Mouse (Mus musculus) liver, embryonic 11.5 days (tissue): Measurements from ENCODE around the gene Atp6v1fnb. TPM values are rescaled to one million over a fixed set of nuclear protein-coding genes. Genes with fewer than 3 reads are reported as not detected.
A peak's percentile ranks its signal among the peaks of the same experiment; 100 is the strongest.

Source experiments
- ATAC-seq: fragments of 200-750 bp; cut with Nextera tagmentation; replicated peaks from 2 replicates; pipeline ENCODE4 v1.8.0; 2017; ENCODE audit warnings: moderate number of reproducible peaks, mild to moderate bottlenecking, moderate TSS enrichment, moderate library complexity; ENCODE audit not compliant: low FRiP score
- DNase-seq: peaks from one replicate; pipeline ENCODE4 v3.0.0-alpha.2; 2017; ENCODE audit warnings: low spot score
- H3K27ac ChIP-seq: fragments of 300-500 bp; sonication (generic); 2 replicates; pipeline ENCODE4 v1.5.1; 2014; ENCODE audit warnings: mild to moderate bottlenecking, low read depth, low read length, control low read depth
- H3K27me3 ChIP-seq: fragments of 300-500 bp; sonication (generic); replicated peaks from 2 replicates; pipeline ENCODE4 v1.6.1; 2014; ENCODE audit warnings: low read length, mixed read lengths; ENCODE audit not compliant: control insufficient read depth, insufficient read depth
- H3K36me3 ChIP-seq: fragments of 300-500 bp; sonication (generic); 2 replicates; pipeline ENCODE4 v1.6.1; 2014; ENCODE audit warnings: mild to moderate bottlenecking, low read length, moderate library complexity, mixed read lengths; ENCODE audit not compliant: control insufficient read depth, insufficient read depth
- H3K4me1 ChIP-seq: fragments of 300-500 bp; sonication (generic); replicated peaks from 2 replicates; pipeline ENCODE4 v1.6.1; 2014; ENCODE audit warnings: low read length, mixed read lengths; ENCODE audit not compliant: control insufficient read depth, insufficient read depth
- H3K4me2 ChIP-seq: fragments of 300-500 bp; sonication (generic); 2 replicates; pipeline ENCODE4 v1.6.1; 2014; ENCODE audit warnings: mild to moderate bottlenecking, control low read depth, moderate library complexity
- H3K4me3 ChIP-seq: fragments of 300-500 bp; sonication (generic); 2 replicates; pipeline ENCODE4 v1.5.1; 2014; ENCODE audit warnings: low read depth, low read length, control low read depth
- H3K9ac ChIP-seq: fragments of 300-500 bp; sonication (generic); 2 replicates; pipeline ENCODE4 v1.6.1; 2014; ENCODE audit warnings: low read depth, low read length, control low read depth
- H3K9me3 ChIP-seq: fragments of 300-500 bp; sonication (generic); 2 replicates; pipeline ENCODE4 v1.6.1; 2016; ENCODE audit warnings: low read length, inconsistent platforms, mixed read lengths; ENCODE audit not compliant: control insufficient read depth
- WGBS: fragments of 180-500 bp; shearing (Covaris S2); extraction: QIAGEN DNeasy Blood & Tissue Kit; methylation state at CpG from one replicate; pipeline ENCODE4 v1.1.7; 2014; 5-methylcytosine and 5-hydroxymethylcytosine counted together
- polyA plus RNA-seq: library from polyadenylated mRNA; unstranded; fragments of >200 nt; fragmentation: Nextera tagmentation; extraction: Ambion mirVana; gene quantifications from 2 replicates; pipeline ENCODE4 v1.2.1, GENCODE M21; 2014

Gene Atp6v1fnb
- polyA plus RNA-seq, 1 experiment from 2014 or later = 0.34 TPM

GRCm38 (mm10) chr6:29433038-29433803, 38.0 kb upstream of the Atp6v1fnb start, which contains the start of gene Flnc:
Gene Flnc, plus strand, starts transcription at chr6:29433256.
- Histone ChIP-seq H3K4me1 (peaks cover 13% of the 10 kb centered on the region), H3K4me3 (peak within 1 kb of the TSS; percentile 51), H3K36me3 (no peaks in the 10 kb centered on the region), H3K27ac (no peak within 1 kb of the TSS), H3K4me2 (peak within 1 kb of the TSS; percentile 70), H3K9ac (peak within 1 kb of the TSS; percentile 21), H3K27me3 (peaks cover 55% of the 10 kb centered on the region), H3K9me3 (no peaks in the 10 kb centered on the region)
- ATAC-seq = 0 out of 2 replicates have a peak, but pooled peaks have one; percentile 3
- 2% methylated on average over 65 of the region's 77 CpGs for WGBS
- DNase-seq = peak; percentile 49

GRCm38 (mm10) chr6:29433804-29434795, 37.1 kb upstream of the Atp6v1fnb start:
- WGBS = 3% methylated on average over 27 of the region's 27 CpGs
- Histone ChIP-seq H3K4me3 (peak overlapping the region; percentile 51), H3K27ac (peak overlapping the region; percentile 23; the same call in 1 of the 2 replicates), H3K36me3 (peaks cover 2% of the 10 kb centered on the region; the same call in 1 of the 2 replicates), H3K4me1 (peaks cover 13% of the 10 kb centered on the region), H3K9me3 (no peaks in the 10 kb centered on the region), H3K4me2 (peak overlapping the region; percentile 70), H3K27me3 (peaks cover 55% of the 10 kb centered on the region), H3K9ac (peak overlapping the region; percentile 21; the same call in 1 of the 2 replicates)
- ATAC-seq (no peak; the same call in 1 of the 2 replicates), DNase-seq (peak; percentile 50)

GRCm38 (mm10) chr6:29434911-29435691, 36.1 kb upstream of the Atp6v1fnb start:
- H3K9me3 ChIP-seq = no peaks in the 10 kb centered on the region
- H3K4me2 ChIP-seq = peak overlapping the region; percentile 70
- peaks cover 13% of the 10 kb centered on the region for H3K4me1 ChIP-seq
- H3K4me3 ChIP-seq = peak overlapping the region; percentile 51
- H3K27me3 ChIP-seq = peaks cover 55% of the 10 kb centered on the region
- H3K36me3 ChIP-seq = peaks cover 3% of the 10 kb centered on the region; the same call in 1 of the 2 replicates
- ATAC-seq = peak; percentile 45
- DNase-seq = peak; percentile 62
- peak overlapping the region; percentile 22; the same call in 1 of the 2 replicates for H3K9ac ChIP-seq
- H3K27ac ChIP-seq = peak overlapping the region; percentile 44; the same call in 1 of the 2 replicates
- WGBS = 3% methylated on average over 13 of the region's 13 CpGs

GRCm38 (mm10) chr6:29435940-29436451, 35.2 kb upstream of the Atp6v1fnb start:
- Histone ChIP-seq H3K27ac (0 out of 2 replicates have a peak overlapping the region, but pooled peaks have one; percentile 13), H3K27me3 (peaks cover 51% of the 10 kb centered on the region), H3K36me3 (peaks cover 3% of the 10 kb centered on the region), H3K4me2 (peak overlapping the region; percentile 70), H3K9ac (no peak overlapping the region), H3K4me3 (peak overlapping the region; percentile 51; the same call in 1 of the 2 replicates), H3K4me1 (peaks cover 13% of the 10 kb centered on the region), H3K9me3 (no peaks in the 10 kb centered on the region)
- DNase-seq = no peak
- 24% methylated on average over 6 of the region's 6 CpGs for WGBS
- no peak for ATAC-seq

GRCm38 (mm10) chr6:29436461-29436934, 34.7 kb upstream of the Atp6v1fnb start:
- Histone ChIP-seq H3K36me3 (peaks cover 3% of the 10 kb centered on the region), H3K27ac (no peak overlapping the region), H3K9ac (no peak overlapping the region), H3K4me2 (peak overlapping the region; percentile 38), H3K4me1 (peaks cover 13% of the 10 kb centered on the region), H3K4me3 (0 out of 2 replicates have a peak overlapping the region, but pooled peaks have one; percentile 15), H3K27me3 (peaks cover 48% of the 10 kb centered on the region), H3K9me3 (no peaks in the 10 kb centered on the region)
- DNase-seq (no peak), ATAC-seq (no peak)
- 10% methylated on average over 11 of the region's 11 CpGs for WGBS

GRCm38 (mm10) chr6:29439251-29439650, 32.0 kb upstream of the Atp6v1fnb start:
- DNase-seq (no peak), ATAC-seq (no peak)
- Histone ChIP-seq H3K9me3 (no peaks in the 10 kb centered on the region), H3K27ac (no peak overlapping the region), H3K9ac (no peak overlapping the region), H3K4me3 (no peak overlapping the region), H3K27me3 (peaks cover 21% of the 10 kb centered on the region), H3K4me1 (peaks cover 10% of the 10 kb centered on the region), H3K36me3 (peaks cover 7% of the 10 kb centered on the region), H3K4me2 (no peak overlapping the region)
- 81% methylated on average over 4 of the region's 4 CpGs for WGBS

GRCm38 (mm10) chr6:29439789-29440188, 31.4 kb upstream of the Atp6v1fnb start:
- H3K27me3 ChIP-seq = peaks cover 16% of the 10 kb centered on the region
- DNase-seq (no peak), ATAC-seq (no peak)
- peaks cover 7% of the 10 kb centered on the region for H3K36me3 ChIP-seq
- H3K4me2 ChIP-seq = no peak overlapping the region
- peaks cover 8% of the 10 kb centered on the region for H3K4me1 ChIP-seq
- no peak overlapping the region for H3K9ac ChIP-seq
- 84% methylated on average over 6 of the region's 6 CpGs for WGBS
- H3K27ac ChIP-seq = no peak overlapping the region
- no peaks in the 10 kb centered on the region for H3K9me3 ChIP-seq
- no peak overlapping the region for H3K4me3 ChIP-seq
